Mouse (Mus musculus) heart, postnatal 4 days (tissue): ENCODE measurements at regions not wholly inside any gene's neighbourhood (a gene's known extent, or its start where the extent isn't known, plus 50 kb on each side); places are given as distances from the start of the nearest gene placed in this dataset.

ENCODE experiments used
- DNase-seq: peaks from one replicate; pipeline ENCODE4 v3.0.0; 2021

- DNase-seq, result peak; percentile 52
These were observed 91.2 kb downstream of the Rnf138rt1 start for GRCm38 (mm10) chrX:163669886-163670285.
